Mouse (Mus musculus) testis, adult 2 months (tissue): ENCODE measurements around the gene St8sia6. TPM values are rescaled to one million over a fixed set of nuclear protein-coding genes. Genes with fewer than 3 reads are reported as not detected.
"Not testable (repeated sequence)": the region's sequence is repeated elsewhere in the genome, so short reads cannot be mapped to it uniquely, and the experiment has no call there.

Source experiments
- H3K27ac ChIP-seq: fragments of 200-500 bp; 2 replicates; pipeline ENCODE4 v1.5.1; 2012; ENCODE audit warnings: low read depth, low read length; ENCODE audit not compliant: control insufficient read depth, insufficient read depth
- H3K27me3 ChIP-seq: fragments of 200-500 bp; 2 replicates; pipeline ENCODE4 v1.6.1; 2012; ENCODE audit warnings: mild to moderate bottlenecking, low read length, moderate library complexity; ENCODE audit not compliant: control insufficient read depth, insufficient read depth
- H3K36me3 ChIP-seq: fragments of 200-500 bp; 2 replicates; pipeline ENCODE4 v1.6.1; 2012; ENCODE audit warnings: mild to moderate bottlenecking, low read length; ENCODE audit not compliant: control insufficient read depth, insufficient read depth
- H3K4me1 ChIP-seq: fragments of 200-500 bp; 2 replicates; pipeline ENCODE4 v1.6.1; 2012; ENCODE audit warnings: low read length; ENCODE audit not compliant: control insufficient read depth, insufficient read depth
- H3K4me3 ChIP-seq: fragments of 200-500 bp; 2 replicates; pipeline ENCODE4 v1.5.1; 2012; ENCODE audit warnings: low read depth, mild to moderate bottlenecking, low read length, moderate library complexity, mixed read lengths; ENCODE audit not compliant: control insufficient read depth
- CTCF ChIP-seq: fragments of 200-500 bp; IDR thresholded peaks from 2 replicates; pipeline ENCODE4 v1.5.1; 2012; ENCODE audit warnings: low read depth, mild to moderate bottlenecking, inconsistent platforms, low read length, moderate library complexity; ENCODE audit not compliant: control insufficient read depth, insufficient read depth, insufficient replicate concordance
- POLR2A ChIP-seq: fragments of 200-500 bp; IDR thresholded peaks from 2 replicates; pipeline ENCODE4 v1.6.1; 2012; ENCODE audit warnings: low read depth, mild to moderate bottlenecking, inconsistent platforms, low read length, moderate library complexity; ENCODE audit not compliant: control insufficient read depth
- polyA plus RNA-seq: library from polyadenylated mRNA; depleted of rRNA; stranded (reverse); fragments of >200 nt; gene quantifications from 2 replicates; pipeline ENCODE4 v1.2.3, GENCODE M21; 2012

Gene St8sia6
- polyA plus RNA-seq, 1 experiment = 0.07 TPM

- no peak for TF ChIP-seq POLR2A
- TF ChIP-seq CTCF = no peak
- Histone ChIP-seq H3K4me1 (peaks cover 5% of the 10 kb centered on the region; the same call in 1 of the 2 replicates), H3K27me3 (no peaks in the 10 kb centered on the region; the same call in 1 of the 2 replicates), H3K27ac (no peak overlapping the region), H3K36me3 (no peaks in the 10 kb centered on the region), H3K4me3 (no peak overlapping the region)
These were observed 582 bp upstream of the St8sia6 start for GRCm38 (mm10) chr2:13794446-13794845.

- Histone ChIP-seq H3K4me1 (peaks cover 5% of the 10 kb centered on the region; the same call in 1 of the 2 replicates), H3K27ac (no peak overlapping the region), H3K27me3 (no peaks in the 10 kb centered on the region; the same call in 1 of the 2 replicates), H3K36me3 (no peaks in the 10 kb centered on the region), H3K4me3 (peak overlapping the region; percentile 68)
- TF ChIP-seq POLR2A (no peak), CTCF (no peak)
These were observed 553 bp downstream of the St8sia6 start for GRCm38 (mm10) chr2:13793054-13793968.

GRCm38 (mm10) chr2:13792256-13793005 is 1.4 kb downstream of the St8sia6 start:
- no peak overlapping the region for H3K27ac ChIP-seq
- H3K36me3 ChIP-seq = no peaks in the 10 kb centered on the region
- no peaks in the 10 kb centered on the region; the same call in 1 of the 2 replicates for H3K27me3 ChIP-seq
- no peak for TF ChIP-seq CTCF
- no peak for TF ChIP-seq POLR2A
- peaks cover 5% of the 10 kb centered on the region; the same call in 1 of the 2 replicates for H3K4me1 ChIP-seq
- H3K4me3 ChIP-seq = no peak overlapping the region

GRCm38 (mm10) chr2:13791598-13791997 is 2.3 kb downstream of the St8sia6 start:
- no peaks in the 10 kb centered on the region for H3K36me3 ChIP-seq
- H3K4me3 ChIP-seq = no peak overlapping the region
- no peaks in the 10 kb centered on the region; the same call in 1 of the 2 replicates for H3K27me3 ChIP-seq
- H3K27ac ChIP-seq = no peak overlapping the region
- no peak for TF ChIP-seq CTCF
- no peak for TF ChIP-seq POLR2A
- peaks cover 5% of the 10 kb centered on the region; the same call in 1 of the 2 replicates for H3K4me1 ChIP-seq

GRCm38 (mm10) chr2:13789365-13789764 is 4.5 kb downstream of the St8sia6 start:
- H3K36me3 ChIP-seq = no peaks in the 10 kb centered on the region
- H3K4me1 ChIP-seq = peaks cover 5% of the 10 kb centered on the region; the same call in 1 of the 2 replicates
- no peak overlapping the region for H3K4me3 ChIP-seq
- H3K27ac ChIP-seq = no peak overlapping the region
- no peaks in the 10 kb centered on the region; the same call in 1 of the 2 replicates for H3K27me3 ChIP-seq
- TF ChIP-seq POLR2A (no peak), CTCF (no peak)

GRCm38 (mm10) chr2:13786577-13787168 is 7.2 kb downstream of the St8sia6 start:
- Histone ChIP-seq H3K36me3 (no peaks in the 10 kb centered on the region), H3K4me1 (no peaks in the 10 kb centered on the region), H3K27me3 (no peaks in the 10 kb centered on the region), H3K4me3 (no peak overlapping the region), H3K27ac (no peak overlapping the region)
- TF ChIP-seq CTCF (no peak), POLR2A (no peak)

GRCm38 (mm10) chr2:13785992-13786391 is 7.9 kb downstream of the St8sia6 start:
- H3K4me1 ChIP-seq, H3K27me3 ChIP-seq, H3K27ac ChIP-seq, H3K36me3 ChIP-seq, H3K4me3 ChIP-seq: not testable (repeated sequence)
